Mouse (Mus musculus): ENCODE data around the gene Gdf11. TPM values are rescaled to one million over a fixed set of nuclear protein-coding genes. Genes with fewer than 3 reads are reported as not detected.

The Gdf11 gene
- polyA plus RNA-seq, 1 experiment from 2014 or later: 8.2 TPM

DNA sequence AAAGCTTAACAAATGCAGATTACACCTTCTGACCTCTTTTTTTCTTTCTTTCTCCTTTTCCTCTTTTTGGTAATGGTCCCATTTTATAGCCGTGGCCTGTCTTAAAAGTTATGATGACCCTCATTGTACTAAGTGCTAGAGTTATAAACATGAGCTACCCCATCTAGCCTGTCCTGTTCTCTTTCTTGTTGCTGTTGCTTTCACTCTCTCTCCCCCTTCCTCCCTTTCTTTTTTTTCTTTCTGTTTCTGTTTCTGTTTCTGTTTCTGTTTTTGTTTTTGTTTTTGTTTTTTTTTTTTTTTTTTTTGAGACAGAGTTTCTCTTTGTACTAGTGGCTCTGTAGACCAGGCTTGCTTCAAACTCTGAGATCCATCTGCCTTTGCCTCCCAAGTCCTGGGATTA is 25.0 kb downstream of the Gdf11 start:
- peaks cover 11% of the 10 kb centered on the region for H3K36me3 ChIP-seq (ENCODE audit: control insufficient read depth, insufficient read depth, low read length)
- no peak overlapping the region for H3K27ac ChIP-seq (ENCODE audit: low read depth, low read length)
- 100% methylated on average over 1 of the region's 1 CpGs for WGBS
- H3K27me3 ChIP-seq (ENCODE audit: control insufficient read depth, insufficient read depth, low read length): no peaks in the 10 kb centered on the region
- no peak overlapping the region for H3K4me2 ChIP-seq (ENCODE audit: low read depth, low read length)
- no peak for ATAC-seq (ENCODE audit: low read depth)
- H3K4me1 ChIP-seq (ENCODE audit: control insufficient read depth, insufficient read depth, low read length): no peaks in the 10 kb centered on the region
- H3K9me3 ChIP-seq (ENCODE audit: control insufficient read depth, low read length): no peaks in the 10 kb centered on the region
- H3K9ac ChIP-seq (replicated peaks; ENCODE audit: low read depth, low read length): no peak overlapping the region
- H3K4me3 ChIP-seq (ENCODE audit: low read depth, low read length): no peak overlapping the region

DNA sequence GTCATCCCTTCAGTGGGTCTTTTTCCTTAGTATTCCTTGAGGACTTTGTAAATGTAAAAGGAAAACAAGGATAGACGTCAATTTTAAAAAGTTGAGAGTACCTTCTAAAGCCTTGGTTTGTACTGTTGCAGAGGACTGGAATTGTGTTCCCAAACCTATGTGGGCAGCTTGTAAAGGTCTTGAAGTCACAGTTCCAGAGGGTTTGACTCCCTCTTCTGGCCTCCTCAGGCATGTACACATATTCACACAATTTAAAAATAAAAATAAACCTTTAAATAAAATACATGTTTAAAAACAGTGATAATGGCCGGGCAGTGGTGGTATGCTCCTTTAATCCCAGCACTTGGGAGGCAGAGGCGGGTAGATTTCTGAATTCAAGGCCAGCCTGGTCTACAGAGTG is 25.5 kb downstream of the Gdf11 start:
- WGBS: 91% methylated on average over 3 of the region's 3 CpGs
- Histone ChIP-seq H3K9me3 (ENCODE audit: control insufficient read depth, low read length) (no peaks in the 10 kb centered on the region), H3K4me2 (ENCODE audit: low read depth, low read length) (no peak overlapping the region), H3K27ac (ENCODE audit: low read depth, low read length) (no peak overlapping the region), H3K4me3 (ENCODE audit: low read depth, low read length) (no peak overlapping the region), H3K36me3 (ENCODE audit: control insufficient read depth, insufficient read depth, low read length) (peaks cover 11% of the 10 kb centered on the region), H3K9ac (replicated peaks; ENCODE audit: low read depth, low read length) (no peak overlapping the region), H3K4me1 (ENCODE audit: control insufficient read depth, insufficient read depth, low read length) (no peaks in the 10 kb centered on the region), H3K27me3 (ENCODE audit: control insufficient read depth, insufficient read depth, low read length) (no peaks in the 10 kb centered on the region)
- no peak for ATAC-seq (ENCODE audit: low read depth)

DNA sequence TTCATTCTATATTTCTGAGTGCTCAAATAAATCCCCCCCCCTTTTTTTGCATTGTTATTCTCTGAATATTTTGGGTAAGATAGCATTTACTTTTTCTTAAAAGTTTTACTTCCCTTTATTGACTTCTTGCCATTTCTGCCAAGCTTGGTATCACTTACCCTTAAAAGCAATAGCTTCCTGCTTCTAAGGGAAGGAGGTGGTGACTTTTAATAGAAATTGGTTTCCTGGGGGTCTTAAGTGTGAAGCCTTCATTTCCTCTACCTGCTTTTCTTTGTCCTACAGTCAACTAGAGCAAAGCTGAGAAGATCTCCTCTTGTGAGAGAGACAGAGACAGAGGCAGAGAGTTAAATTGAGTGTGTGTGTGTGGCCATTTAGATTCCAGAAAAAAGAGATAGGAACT is 30.3 kb downstream of the Gdf11 start:
- no peaks in the 10 kb centered on the region for H3K27me3 ChIP-seq (ENCODE audit: control insufficient read depth, insufficient read depth, low read length)
- peaks cover 11% of the 10 kb centered on the region for H3K36me3 ChIP-seq (ENCODE audit: control insufficient read depth, insufficient read depth, low read length)
- no peaks in the 10 kb centered on the region for H3K4me1 ChIP-seq (ENCODE audit: control insufficient read depth, insufficient read depth, low read length)
- H3K9ac ChIP-seq (replicated peaks; ENCODE audit: low read depth, low read length): no peak overlapping the region
- H3K9me3 ChIP-seq (ENCODE audit: control insufficient read depth, low read length): no peaks in the 10 kb centered on the region
- no peak overlapping the region for H3K4me2 ChIP-seq (ENCODE audit: low read depth, low read length)
- no peak overlapping the region for H3K4me3 ChIP-seq (ENCODE audit: low read depth, low read length)
- ATAC-seq (ENCODE audit: low read depth): no peak
- no peak overlapping the region for H3K27ac ChIP-seq (ENCODE audit: low read depth, low read length)

DNA sequence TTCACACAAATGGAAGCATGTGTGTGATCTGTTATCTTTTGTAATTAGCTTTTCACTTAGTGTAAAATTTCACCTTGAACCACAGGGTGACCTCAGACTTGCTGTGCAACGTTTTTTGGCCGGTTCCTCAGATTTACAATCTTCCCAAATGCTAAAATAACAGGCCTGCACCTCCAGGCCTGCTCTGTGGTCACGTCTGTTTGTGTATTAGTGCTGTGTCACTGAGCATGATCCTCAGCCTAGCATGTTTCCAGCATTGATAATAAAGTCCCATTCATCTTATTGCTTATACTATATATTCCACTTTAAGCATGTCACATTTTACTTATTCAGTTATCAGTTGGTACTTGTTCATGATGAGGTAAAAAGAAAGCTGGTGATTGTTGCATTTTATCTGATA is 41.2 kb downstream of the Gdf11 start:
- Histone ChIP-seq H3K27me3 (ENCODE audit: control insufficient read depth, insufficient read depth, low read length) (no peaks in the 10 kb centered on the region), H3K36me3 (ENCODE audit: control insufficient read depth, insufficient read depth, low read length) (peaks cover 33% of the 10 kb centered on the region), H3K4me2 (ENCODE audit: low read depth, low read length) (no peak overlapping the region), H3K9me3 (ENCODE audit: control insufficient read depth, low read length) (no peaks in the 10 kb centered on the region), H3K4me1 (ENCODE audit: control insufficient read depth, insufficient read depth, low read length) (no peaks in the 10 kb centered on the region), H3K4me3 (ENCODE audit: low read depth, low read length) (no peak overlapping the region), H3K27ac (ENCODE audit: low read depth, low read length) (no peak overlapping the region), H3K9ac (replicated peaks; ENCODE audit: low read depth, low read length) (no peak overlapping the region)
- 66% methylated on average over 3 of the region's 3 CpGs for WGBS
- ATAC-seq (ENCODE audit: low read depth): no peak

DNA sequence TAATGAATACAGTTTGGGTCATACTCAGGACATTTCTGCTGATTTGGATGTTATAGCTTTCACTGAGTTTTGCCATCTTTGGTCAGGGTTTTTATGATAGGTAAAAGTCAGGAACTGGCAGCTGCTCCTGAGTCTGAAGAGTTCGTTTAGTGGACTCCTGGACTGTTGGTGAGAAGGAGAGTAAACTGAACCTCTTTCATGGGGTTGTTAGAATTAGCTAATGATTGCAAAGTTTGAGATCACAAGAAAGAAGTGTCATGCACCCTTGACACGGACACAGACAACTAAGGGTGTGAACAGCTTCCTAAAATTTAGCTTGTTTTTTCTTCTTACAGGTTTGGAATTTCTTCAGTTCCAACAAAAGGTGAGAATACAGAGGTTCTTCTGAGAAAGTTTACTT is 43.1 kb downstream of the Gdf11 start:
- H3K27me3 ChIP-seq (ENCODE audit: control insufficient read depth, insufficient read depth, low read length): no peaks in the 10 kb centered on the region
- ATAC-seq (ENCODE audit: low read depth): no peak
- WGBS: 62% methylated on average over 2 of the region's 2 CpGs
- peaks cover 33% of the 10 kb centered on the region for H3K36me3 ChIP-seq (ENCODE audit: control insufficient read depth, insufficient read depth, low read length)
- H3K9ac ChIP-seq (replicated peaks; ENCODE audit: low read depth, low read length): no peak overlapping the region
- no peaks in the 10 kb centered on the region for H3K9me3 ChIP-seq (ENCODE audit: control insufficient read depth, low read length)
- H3K4me1 ChIP-seq (ENCODE audit: control insufficient read depth, insufficient read depth, low read length): no peaks in the 10 kb centered on the region
- H3K4me3 ChIP-seq (ENCODE audit: low read depth, low read length): no peak overlapping the region
- H3K4me2 ChIP-seq (ENCODE audit: low read depth, low read length): no peak overlapping the region
- H3K27ac ChIP-seq (ENCODE audit: low read depth, low read length): no peak overlapping the region

DNA sequence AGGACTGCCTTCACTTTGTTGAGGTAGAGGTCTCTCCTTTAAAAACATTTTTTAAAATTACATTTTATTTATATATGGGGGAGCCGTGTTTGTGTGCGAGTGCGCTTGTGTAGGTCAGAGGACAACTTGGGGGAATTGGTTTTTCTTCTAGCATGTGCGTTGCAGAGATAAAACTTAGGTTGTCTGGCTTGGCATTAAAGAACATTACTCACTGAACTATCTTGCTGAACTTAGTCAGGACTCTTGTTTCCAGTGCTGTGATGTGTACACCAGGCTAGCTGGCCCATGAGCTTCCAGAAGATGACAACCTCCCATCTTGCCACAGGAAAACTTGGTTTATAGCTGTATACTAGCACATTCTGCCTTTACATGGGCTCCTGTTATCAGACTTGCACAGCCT is 44.9 kb downstream of the Gdf11 start:
- Histone ChIP-seq H3K36me3 (ENCODE audit: control insufficient read depth, insufficient read depth, low read length) (peaks cover 36% of the 10 kb centered on the region), H3K27me3 (ENCODE audit: control insufficient read depth, insufficient read depth, low read length) (no peaks in the 10 kb centered on the region)
- 94% methylated on average over 4 of the region's 4 CpGs for WGBS

DNA sequence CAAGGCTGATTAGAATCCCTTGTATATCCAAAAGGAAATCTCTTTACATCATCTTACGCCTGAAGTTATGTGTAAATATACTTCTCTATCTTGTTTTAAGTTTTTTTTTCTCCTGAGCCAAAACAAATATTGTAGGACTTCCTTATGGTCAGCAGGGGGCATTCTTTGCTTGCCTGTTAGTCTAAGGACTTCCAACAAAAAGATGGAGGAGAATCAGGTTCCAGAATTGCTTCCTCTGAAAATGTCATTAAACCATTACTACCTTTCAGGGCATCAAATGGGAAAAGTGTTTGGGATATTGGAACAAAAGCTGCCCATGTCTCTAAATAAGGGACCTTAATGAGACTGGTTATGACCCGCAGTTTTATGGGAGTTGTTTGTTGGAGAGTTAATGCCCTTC is 46.0 kb downstream of the Gdf11 start:
- Histone ChIP-seq H3K9me3 (ENCODE audit: control insufficient read depth, low read length) (no peaks in the 10 kb centered on the region), H3K4me2 (ENCODE audit: low read depth, low read length) (no peak overlapping the region), H3K27me3 (ENCODE audit: control insufficient read depth, insufficient read depth, low read length) (no peaks in the 10 kb centered on the region), H3K9ac (replicated peaks; ENCODE audit: low read depth, low read length) (no peak overlapping the region), H3K4me3 (ENCODE audit: low read depth, low read length) (no peak overlapping the region), H3K27ac (ENCODE audit: low read depth, low read length) (no peak overlapping the region), H3K4me1 (ENCODE audit: control insufficient read depth, insufficient read depth, low read length) (no peaks in the 10 kb centered on the region), H3K36me3 (ENCODE audit: control insufficient read depth, insufficient read depth, low read length) (peaks cover 34% of the 10 kb centered on the region)
- 14% methylated on average over 2 of the region's 2 CpGs for WGBS
- no peak for ATAC-seq (ENCODE audit: low read depth)

More for the DNA sequence above, 44.9 kb downstream of the Gdf11 start:
- no peak overlapping the region for H3K9ac ChIP-seq (replicated peaks; ENCODE audit: low read depth, low read length)
- no peak overlapping the region for H3K4me3 ChIP-seq (ENCODE audit: low read depth, low read length)
- no peak for ATAC-seq (ENCODE audit: low read depth)
- H3K4me2 ChIP-seq (ENCODE audit: low read depth, low read length): no peak overlapping the region
- no peaks in the 10 kb centered on the region for H3K9me3 ChIP-seq (ENCODE audit: control insufficient read depth, low read length)
- H3K27ac ChIP-seq (ENCODE audit: low read depth, low read length): no peak overlapping the region
- no peaks in the 10 kb centered on the region for H3K4me1 ChIP-seq (ENCODE audit: control insufficient read depth, insufficient read depth, low read length)

DNA sequence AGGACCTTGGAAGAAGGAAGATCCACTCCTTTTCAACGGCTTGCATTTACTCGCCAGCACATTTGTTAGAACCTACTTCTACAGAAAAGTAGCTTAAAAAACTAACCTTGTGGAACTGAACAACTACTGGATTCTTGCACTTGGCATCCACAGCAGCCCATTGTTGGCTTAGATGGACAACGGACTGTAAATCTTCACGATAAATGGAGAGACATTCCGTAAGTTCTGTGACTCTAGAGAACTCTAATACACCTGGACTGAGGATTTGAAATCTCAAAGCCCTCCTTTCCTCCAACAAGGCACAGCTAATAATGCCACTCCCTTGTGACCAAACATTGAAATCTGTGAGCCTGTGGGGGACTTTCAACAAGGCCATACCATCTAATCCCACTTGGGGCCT is 48.3 kb downstream of the Gdf11 start:
- WGBS: 92% methylated on average over 5 of the region's 5 CpGs

DNA sequence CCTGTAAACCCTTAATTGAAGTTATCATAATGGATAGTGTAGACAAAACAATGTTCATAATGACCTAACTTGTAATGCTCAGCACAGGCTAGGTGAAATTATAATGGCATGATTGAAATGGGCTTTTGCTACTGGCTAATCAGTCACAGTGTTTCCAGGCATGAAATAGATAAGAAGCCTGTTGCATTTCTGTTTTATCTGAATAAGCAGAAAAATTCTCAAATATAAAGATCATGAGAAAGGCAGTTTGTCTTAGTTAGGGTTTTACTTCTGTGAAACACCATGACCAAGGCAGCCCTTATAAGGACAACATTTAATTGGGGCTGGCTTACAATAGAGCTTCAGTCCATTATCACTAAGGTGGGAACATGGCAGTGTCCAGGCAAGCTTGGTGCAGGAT is 50.9 kb downstream of the Gdf11 start:
- H3K9me3 ChIP-seq (ENCODE audit: control insufficient read depth, low read length): no peaks in the 10 kb centered on the region
- H3K4me2 ChIP-seq (ENCODE audit: low read depth, low read length): no peak overlapping the region
- H3K27ac ChIP-seq (ENCODE audit: low read depth, low read length): no peak overlapping the region
- no peaks in the 10 kb centered on the region for H3K27me3 ChIP-seq (ENCODE audit: control insufficient read depth, insufficient read depth, low read length)
- ATAC-seq (ENCODE audit: low read depth): no peak
- H3K4me3 ChIP-seq (ENCODE audit: low read depth, low read length): no peak overlapping the region
- peaks cover 19% of the 10 kb centered on the region; the same call in 1 of the 2 replicates for H3K36me3 ChIP-seq (ENCODE audit: control insufficient read depth, insufficient read depth, low read length)
- H3K4me1 ChIP-seq (ENCODE audit: control insufficient read depth, insufficient read depth, low read length): no peaks in the 10 kb centered on the region
- no peak overlapping the region for H3K9ac ChIP-seq (replicated peaks; ENCODE audit: low read depth, low read length)

More for the DNA sequence above, 48.3 kb downstream of the Gdf11 start:
- no peak for ATAC-seq (ENCODE audit: low read depth)
- Histone ChIP-seq H3K4me1 (ENCODE audit: control insufficient read depth, insufficient read depth, low read length) (no peaks in the 10 kb centered on the region), H3K4me3 (ENCODE audit: low read depth, low read length) (no peak overlapping the region), H3K4me2 (ENCODE audit: low read depth, low read length) (no peak overlapping the region), H3K9ac (replicated peaks; ENCODE audit: low read depth, low read length) (no peak overlapping the region), H3K36me3 (ENCODE audit: control insufficient read depth, insufficient read depth, low read length) (peaks cover 22% of the 10 kb centered on the region), H3K27ac (ENCODE audit: low read depth, low read length) (no peak overlapping the region), H3K9me3 (ENCODE audit: control insufficient read depth, low read length) (no peaks in the 10 kb centered on the region), H3K27me3 (ENCODE audit: control insufficient read depth, insufficient read depth, low read length) (no peaks in the 10 kb centered on the region)

DNA sequence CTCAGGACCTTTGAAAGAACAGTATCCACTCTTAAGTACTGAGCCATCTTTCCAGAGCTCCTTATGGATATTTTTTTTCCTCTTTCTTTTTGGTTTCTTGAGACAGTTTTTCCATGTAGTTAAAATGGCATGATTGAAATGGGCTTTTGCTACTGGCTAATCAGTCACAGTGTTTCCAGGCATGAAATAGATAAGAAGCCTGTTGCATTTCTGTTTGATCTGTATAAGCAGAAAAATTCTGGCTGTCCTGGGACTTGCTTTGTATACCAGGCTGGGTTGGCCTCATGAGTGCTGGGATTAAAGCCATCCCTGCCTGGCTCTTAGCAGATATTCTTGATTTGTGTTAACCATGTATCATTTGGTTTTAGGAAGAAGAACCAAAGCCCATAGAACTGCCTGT is 52.1 kb downstream of the Gdf11 start:
- Histone ChIP-seq H3K9ac (replicated peaks; ENCODE audit: low read depth, low read length) (no peak overlapping the region), H3K4me1 (ENCODE audit: control insufficient read depth, insufficient read depth, low read length) (no peaks in the 10 kb centered on the region), H3K36me3 (ENCODE audit: control insufficient read depth, insufficient read depth, low read length) (peaks cover 21% of the 10 kb centered on the region), H3K9me3 (ENCODE audit: control insufficient read depth, low read length) (no peaks in the 10 kb centered on the region), H3K27me3 (ENCODE audit: control insufficient read depth, insufficient read depth, low read length) (no peaks in the 10 kb centered on the region), H3K4me3 (ENCODE audit: low read depth, low read length) (no peak overlapping the region), H3K4me2 (ENCODE audit: low read depth, low read length) (no peak overlapping the region), H3K27ac (ENCODE audit: low read depth, low read length) (no peak overlapping the region)
- no peak for ATAC-seq (ENCODE audit: low read depth)
